Mouse (Mus musculus) frontal cortex, postnatal 36 days (tissue): ENCODE results near the gene Elp5.

Experiments used
- DNase-seq, 2 experiments: peaks; one replicate each; pipeline ENCODE4 v3.0.0; 2022; ENCODE audit warnings: low spot score in 2 of 2

Gene Elp5

DNA sequence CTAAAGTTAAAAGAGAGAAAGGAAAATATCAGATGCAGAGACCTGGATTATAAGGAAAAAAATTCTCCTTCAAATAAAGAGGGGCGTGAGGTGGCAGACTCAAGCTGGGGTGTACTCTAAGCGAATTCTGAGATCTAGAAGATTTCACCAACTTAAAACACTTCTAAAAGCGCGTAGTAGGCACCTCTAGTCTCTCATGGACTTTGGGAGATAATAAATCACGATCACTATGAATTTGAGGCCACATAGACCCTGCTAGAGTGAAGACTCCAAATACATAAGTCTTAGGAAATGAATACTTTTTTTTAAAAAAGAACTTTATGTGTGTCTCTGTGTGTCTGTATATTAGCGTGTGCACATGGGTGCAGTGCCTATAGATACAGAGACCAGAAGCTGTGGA, 33.4 kb upstream of the Elp5 start:
- no peak for DNase-seq

DNA sequence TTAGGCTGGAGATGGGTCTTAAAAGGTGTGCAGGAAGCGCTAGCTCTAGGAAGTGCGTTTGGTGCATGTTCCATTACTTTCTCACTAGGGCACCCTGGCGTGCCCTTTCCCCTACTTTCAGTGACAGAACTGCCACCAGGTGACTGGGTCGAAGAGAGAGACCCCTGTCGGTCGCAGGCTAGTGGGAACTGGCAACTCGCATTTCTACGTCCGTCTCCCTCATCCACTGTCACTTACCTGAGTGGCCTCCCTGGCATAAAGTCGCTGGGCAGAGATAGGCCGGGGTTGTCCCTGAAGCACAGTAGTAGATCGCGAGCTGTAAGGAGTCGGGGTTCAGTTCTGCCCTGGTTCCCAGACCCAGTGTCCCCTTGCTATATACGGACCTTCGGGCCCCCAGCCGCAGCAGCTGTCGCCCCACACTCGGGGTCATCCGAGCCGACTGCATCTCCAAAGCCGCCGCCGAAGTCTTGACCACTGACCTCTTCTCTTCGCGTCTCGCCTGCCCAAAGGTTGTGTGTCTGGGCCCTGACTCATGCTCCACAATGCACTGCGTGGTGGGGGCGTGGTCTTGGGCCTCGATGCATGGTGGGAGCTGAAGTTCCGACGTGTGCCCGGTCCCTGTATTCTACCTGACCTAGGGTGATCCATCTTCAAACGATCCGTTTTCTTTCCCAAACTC, 32.7 kb upstream of the Elp5 start, which contains the start of gene Acadvl:
Gene Acadvl, minus strand, starts transcription at position 532 of the 679 bp plus-strand sequence.
- peak; percentile 85 to 88 for DNase-seq

GRCm38 (mm10) chr11:70014051-70014450, 31.7 kb upstream of the Elp5 start:
- DNase-seq, result no peak

DNA sequence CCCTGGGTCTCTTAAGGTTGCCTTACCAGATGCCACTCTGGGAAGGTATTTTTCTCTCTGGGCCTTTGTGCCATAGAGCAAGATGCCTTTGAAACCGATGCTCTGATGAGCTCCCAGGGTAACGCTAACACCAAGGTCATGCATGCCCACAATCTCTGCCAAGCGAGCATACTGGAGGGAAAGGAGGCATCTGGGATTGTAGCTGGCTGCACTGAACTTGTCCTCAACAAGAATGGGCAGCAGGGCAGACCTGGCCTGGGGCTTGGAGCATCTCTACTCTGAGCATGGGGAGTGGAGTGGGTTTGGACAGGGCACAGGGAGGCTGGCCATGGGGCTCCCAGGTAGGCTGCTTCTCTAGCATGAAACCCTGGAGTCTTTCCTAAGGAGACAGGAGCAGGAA, 31.1 kb upstream of the Elp5 start:
- DNase-seq, result no peak

GRCm38 (mm10) chr11:70012931-70013330, 30.6 kb upstream of the Elp5 start:
- DNase-seq, result no peak

GRCm38 (mm10) chr11:70010961-70011360, 28.6 kb upstream of the Elp5 start:
- DNase-seq, result no peak

GRCm38 (mm10) chr11:70010548-70010947, 28.2 kb upstream of the Elp5 start:
- no peak for DNase-seq

GRCm38 (mm10) chr11:70010033-70010432, 27.7 kb upstream of the Elp5 start:
- DNase-seq, result no peak

GRCm38 (mm10) chr11:70005521-70005920, 23.2 kb upstream of the Elp5 start:
- no peak for DNase-seq

- no peak for DNase-seq
Observed at GRCm38 (mm10) chr11:70002471-70002870, 20.2 kb upstream of the Elp5 start.

DNA sequence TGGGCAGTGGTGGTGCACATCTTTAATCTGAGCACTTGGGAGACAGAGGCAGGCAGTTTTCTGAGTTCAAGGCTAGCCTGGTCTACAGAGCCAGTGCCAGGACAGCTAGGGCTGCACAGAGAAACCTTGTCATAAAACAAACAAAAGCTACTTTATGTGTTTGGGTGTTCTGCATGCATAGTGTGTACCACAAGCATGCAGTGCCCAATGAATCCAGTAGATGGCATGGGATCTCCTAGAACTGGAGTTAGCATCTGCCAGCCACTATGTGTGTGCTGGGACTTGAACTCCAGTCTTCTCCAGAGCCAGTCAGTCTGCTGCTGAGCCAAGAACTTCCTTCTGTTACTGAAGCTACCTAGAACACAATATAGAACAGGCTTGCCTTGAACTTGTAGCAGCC, 19.5 kb upstream of the Elp5 start:
- no peak for DNase-seq

GRCm38 (mm10) chr11:70001159-70001558, 18.8 kb upstream of the Elp5 start:
- DNase-seq, result no peak

DNA sequence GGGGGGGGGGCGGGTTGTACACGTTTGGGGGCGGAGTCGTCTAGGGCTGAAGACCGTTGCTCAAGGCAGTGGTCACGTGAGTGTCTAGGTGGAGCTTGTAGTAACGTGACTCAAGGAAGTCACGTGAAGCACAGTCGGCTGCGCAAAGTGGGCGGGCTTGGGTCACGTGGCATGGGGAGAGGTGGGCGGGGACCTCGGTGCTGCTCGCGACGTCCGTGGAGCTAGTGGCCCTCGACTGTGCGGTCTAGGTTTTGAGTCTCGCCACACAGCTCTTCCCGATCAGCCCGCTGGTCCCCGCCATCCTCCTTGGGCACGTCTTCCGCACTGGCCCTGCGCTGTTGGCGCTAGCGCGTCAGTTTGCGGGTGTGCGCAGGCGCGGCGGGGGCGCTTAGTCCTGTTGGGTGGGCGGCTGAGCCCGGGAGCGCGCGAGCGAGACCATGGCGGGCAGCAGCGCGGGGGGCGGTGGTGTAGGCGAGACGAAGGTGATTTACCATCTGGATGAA, 18.1 kb upstream of the Elp5 start, which contains the start of gene Dvl2:
Gene Dvl2, plus strand, starts transcription at position 200 of the 503 bp plus-strand sequence.
- DNase-seq, result peak; percentile 89

DNA sequence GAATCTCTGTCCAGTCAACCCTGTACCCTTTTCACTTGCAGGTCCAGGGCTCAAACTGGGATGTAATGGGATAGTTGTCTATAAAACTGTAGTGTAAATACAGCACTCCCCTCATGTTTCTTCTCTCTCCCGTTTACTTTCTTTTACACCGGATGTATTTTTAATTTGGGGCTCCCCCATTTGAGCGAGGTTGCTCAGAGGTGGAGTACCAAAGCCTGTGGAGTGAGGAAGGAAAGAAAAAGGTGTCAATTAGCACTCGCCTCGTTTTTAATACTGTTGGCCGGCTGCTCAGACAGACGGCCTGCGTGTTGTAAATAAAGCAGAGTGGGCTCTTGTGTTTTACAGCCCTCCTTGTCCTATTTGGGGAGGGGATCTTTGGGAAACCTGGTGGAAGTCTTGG, 17.3 kb upstream of the Elp5 start:
- DNase-seq, result no peak

DNA sequence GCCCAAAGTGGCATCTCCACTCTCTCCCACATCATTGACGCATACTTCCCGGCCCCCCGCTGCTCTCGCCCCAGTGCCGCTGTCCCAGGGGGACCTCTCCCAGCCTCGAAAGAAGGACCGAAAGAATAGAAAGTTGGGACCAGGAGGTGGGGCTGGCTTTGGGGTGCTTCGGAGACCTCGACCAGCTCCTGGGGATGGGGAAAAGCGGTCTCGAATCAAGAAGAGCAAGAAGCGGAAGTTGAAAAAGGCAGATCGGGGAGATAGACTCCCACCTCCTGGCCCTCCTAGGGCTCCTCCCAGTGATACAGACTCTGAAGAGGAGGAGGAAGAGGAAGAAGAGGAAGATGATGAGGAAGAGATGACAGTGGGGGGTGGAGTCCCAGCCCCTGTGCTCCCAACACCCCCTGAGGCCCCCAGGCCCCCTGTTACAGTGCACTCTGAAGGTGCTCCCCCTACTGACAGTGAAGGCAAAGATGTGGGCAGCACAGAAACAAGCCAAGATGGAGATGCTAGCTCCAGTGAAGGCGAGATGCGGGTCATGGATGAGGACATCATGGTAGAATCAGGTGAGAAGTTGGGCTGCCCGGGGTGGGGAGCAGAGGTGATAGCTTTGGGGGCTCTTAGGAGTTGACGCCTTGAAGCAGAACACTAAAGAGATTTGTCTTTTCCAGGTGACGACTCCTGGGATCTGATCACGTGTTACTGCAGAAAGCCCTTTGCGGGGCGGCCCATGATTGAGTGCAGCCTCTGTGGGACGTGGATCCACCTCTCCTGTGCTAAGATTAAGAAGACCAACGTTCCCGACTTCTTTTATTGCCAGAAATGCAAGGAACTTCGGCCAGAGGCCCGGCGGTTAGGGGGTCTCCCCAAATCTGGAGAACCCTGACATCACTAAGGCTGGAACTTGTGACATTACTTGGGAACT, 16.5 kb upstream of the Elp5 start:
- DNase-seq, result no peak

DNA sequence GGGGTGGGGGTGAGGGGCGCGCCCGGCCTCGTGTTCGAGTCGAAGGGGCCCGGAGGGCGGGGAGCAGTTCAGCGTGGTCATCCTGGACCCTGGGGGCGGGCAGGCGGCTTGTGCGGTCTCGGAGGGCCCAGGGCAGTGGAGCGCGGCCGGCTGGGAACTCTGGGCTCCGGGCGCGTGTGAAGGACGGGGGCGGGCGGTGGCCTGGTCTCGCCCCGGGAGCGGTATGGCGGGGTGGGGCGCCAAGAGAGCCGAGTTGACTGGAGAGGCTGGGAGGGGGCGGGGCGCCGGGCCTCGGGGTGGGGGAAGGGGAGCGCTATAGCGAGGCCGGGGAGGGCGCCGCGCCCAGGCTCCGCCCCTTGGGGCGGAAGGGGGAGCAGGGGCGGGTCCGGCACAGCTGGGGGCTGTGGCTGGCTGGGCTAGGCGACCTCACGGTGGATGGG, 14.8 kb upstream of the Elp5 start:
- peak in 1 of 2 experiments; percentile 54 for DNase-seq

DNA sequence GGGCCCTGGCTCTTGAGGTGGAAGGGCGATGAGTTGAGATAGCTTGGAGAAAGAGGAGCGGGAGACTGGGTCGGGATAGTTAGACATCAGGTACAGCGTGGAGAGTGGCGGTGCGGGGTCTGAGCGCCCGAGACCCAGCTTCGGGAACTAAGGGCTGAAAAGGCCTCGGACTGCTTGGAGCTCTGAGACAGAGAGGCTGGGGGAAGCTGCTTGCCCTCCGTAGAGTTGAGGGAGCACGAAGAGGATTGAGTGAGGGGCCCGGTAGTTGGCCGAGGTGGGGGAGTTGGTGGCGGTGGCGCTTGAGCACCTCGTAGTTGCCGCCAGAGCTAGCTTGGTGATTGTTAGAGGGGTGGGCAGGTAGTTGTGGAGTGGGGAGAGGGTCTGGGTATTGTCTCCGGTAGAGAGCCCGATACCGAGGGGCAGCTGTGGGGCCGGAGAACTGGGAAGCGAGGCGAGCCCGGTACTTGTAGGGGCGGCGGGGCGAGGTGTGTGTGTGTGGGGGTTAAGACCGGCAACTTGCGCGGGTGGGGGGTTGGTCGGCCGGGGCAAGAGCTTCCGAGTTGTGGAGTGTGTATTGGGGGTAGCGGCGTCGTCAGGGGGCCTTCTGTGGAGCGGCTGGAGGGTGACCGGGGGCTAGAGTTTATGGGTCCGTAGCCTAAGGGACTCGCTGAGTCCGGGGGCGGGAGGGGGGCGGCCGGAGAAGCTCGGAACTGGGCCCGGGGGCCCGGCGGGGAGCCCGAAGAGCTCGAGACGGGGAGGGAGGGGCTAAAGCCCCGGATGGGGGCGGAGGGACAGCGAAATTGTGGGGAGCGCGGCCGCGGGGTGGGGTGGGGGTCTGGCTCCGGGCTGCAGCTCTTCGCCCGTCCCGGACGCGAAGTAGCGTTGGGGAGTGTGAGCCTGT, 14.1 kb upstream of the Elp5 start:
- DNase-seq, result no peak

GRCm38 (mm10) chr11:69995391-69995960, 13.2 kb upstream of the Elp5 start, which contains the start of gene Phf23:
Gene Phf23 (plus strand): TSS chr11:69995777.
- DNase-seq, result peak; percentile 97 to 98

- no peak for DNase-seq
Observed at GRCm38 (mm10) chr11:69994401-69995090, 12.2 kb upstream of the Elp5 start.

- DNase-seq, result no peak
Observed at GRCm38 (mm10) chr11:69992932-69993331, 10.6 kb upstream of the Elp5 start.
